22 mouse cellular contexts compared by ENCODE assay signal in genomic region chr17:30478181-30478580, GRCm38 (mm10).
A peak's percentile ranks its signal among the peaks of the same experiment; 100 is the strongest.
DNase-seq lines count a peak whose midpoint lies in the region; ATAC-seq and TF ChIP-seq lines count a peak whose summit lies in the region.
"Had no signal": no experiment of that assay in that cellular context is flagged by ENCODE, and none has a peak within 500 bp of the region (broad histone marks: within the 10 kb centered on the region; RNA-seq: fewer than 3 reads in every experiment).

No protein-coding gene starts in this region.

- TF ChIP-seq CTCF in heart, postnatal 0 days (IDR thresholded peaks at IDR 0.05; ENCODE audit: low read depth) = no peak
- no peak for TF ChIP-seq CTCF in midbrain, postnatal 0 days (IDR thresholded peaks at IDR 0.05)

- WGBS in heart, postnatal 0 days = 78% methylated on average over 9 of the region's 9 CpGs
- WGBS in midbrain, embryonic 11.5 days = 58% methylated on average over 9 of the region's 9 CpGs
- WGBS in midbrain, postnatal 0 days = 41% methylated on average over 9 of the region's 9 CpGs

- H3K36me3 ChIP-seq in heart, postnatal 0 days (replicated peaks; ENCODE audit: control insufficient read depth, insufficient read depth, low read length) = 0 out of 2 replicates have a peak, but pooled peaks cover 2% of the 10 kb centered on the region
- no peaks in the 10 kb centered on the region for H3K36me3 ChIP-seq in midbrain, embryonic 11.5 days (ENCODE audit: control insufficient read depth, insufficient read depth, low read length)
- H3K36me3 ChIP-seq in midbrain, postnatal 0 days (ENCODE audit: insufficient read depth, low read length) = no peaks in the 10 kb centered on the region
- H3K36me3 ChIP-seq: embryonic facial prominence, embryonic 15.5 days; forebrain, embryonic 10.5 days had no signal

- H3K4me2 ChIP-seq in heart, postnatal 0 days (ENCODE audit: low read depth, low read length) = no peak overlapping the region
- no peak overlapping the region for H3K4me2 ChIP-seq in midbrain, embryonic 11.5 days
- H3K4me2 ChIP-seq in midbrain, postnatal 0 days (ENCODE audit: low read depth, low read length, poor library complexity, severe bottlenecking) = no peak overlapping the region
- H3K4me2 ChIP-seq: embryonic facial prominence, embryonic 15.5 days; heart, embryonic 13.5 days; hindbrain, embryonic 14.5 days had no signal

- H3K9me3 ChIP-seq in heart, postnatal 0 days (replicated peaks; ENCODE audit: control insufficient read depth, low read length) = no peaks in the 10 kb centered on the region
- no peaks in the 10 kb centered on the region for H3K9me3 ChIP-seq in midbrain, embryonic 11.5 days (ENCODE audit: control insufficient read depth, low read length)
- no peaks in the 10 kb centered on the region for H3K9me3 ChIP-seq in midbrain, postnatal 0 days (ENCODE audit: low read length)
- H3K9me3 ChIP-seq: embryonic facial prominence, embryonic 15.5 days; forebrain, embryonic 10.5 days; heart, embryonic 13.5 days had no signal

- H3K27ac ChIP-seq in heart, postnatal 0 days (ENCODE audit: low read depth) = 0 out of 2 replicates have a peak overlapping the region, but pooled peaks have one; percentile 4
- no peak overlapping the region for H3K27ac ChIP-seq in midbrain, embryonic 11.5 days (ENCODE audit: low read depth, low read length)
- H3K27ac ChIP-seq in midbrain, postnatal 0 days (ENCODE audit: low read depth, low read length) = no peak overlapping the region
- H3K27ac ChIP-seq: embryonic facial prominence, embryonic 15.5 days; forebrain, embryonic 10.5 days; heart, embryonic 13.5 days; hindbrain, embryonic 10.5 days; hindbrain, embryonic 14.5 days had no signal

- no peak overlapping the region for H3K4me3 ChIP-seq in heart, postnatal 0 days (ENCODE audit: low read depth, low read length)
- no peak overlapping the region for H3K4me3 ChIP-seq in midbrain, embryonic 11.5 days (ENCODE audit: low read depth, low read length)
- H3K4me3 ChIP-seq in midbrain, postnatal 0 days (ENCODE audit: low read depth, low read length) = no peak overlapping the region
- H3K4me3 ChIP-seq: embryonic facial prominence, embryonic 15.5 days; erythroblast, embryonic 14.5 days; forebrain, embryonic 10.5 days; heart, embryonic 13.5 days; hindbrain, embryonic 10.5 days had no signal

- H3K4me1 ChIP-seq in heart, postnatal 0 days (ENCODE audit: control insufficient read depth, insufficient read depth) = peaks cover 6% of the 10 kb centered on the region
- H3K4me1 ChIP-seq in midbrain, embryonic 11.5 days (ENCODE audit: control insufficient read depth, insufficient read depth, low read length) = no peaks in the 10 kb centered on the region
- H3K4me1 ChIP-seq in midbrain, postnatal 0 days (ENCODE audit: insufficient read depth, low read length) = no peaks in the 10 kb centered on the region; the same call in 1 of the 2 replicates
- H3K4me1 ChIP-seq: embryonic facial prominence, embryonic 15.5 days had no signal

- ATAC-seq in heart, postnatal 0 days (ENCODE audit: insufficient read depth, low read depth) = no peak
- ATAC-seq in midbrain, embryonic 11.5 days (ENCODE audit: low FRiP score) = no peak
- no peak for ATAC-seq in midbrain, postnatal 0 days (ENCODE audit: low FRiP score)
- ATAC-seq: forebrain, embryonic 16.5 days had no signal

- no peaks in the 10 kb centered on the region for H3K27me3 ChIP-seq in heart, postnatal 0 days (ENCODE audit: control insufficient read depth, insufficient read depth, low read length)
- H3K27me3 ChIP-seq in midbrain, embryonic 11.5 days (ENCODE audit: control insufficient read depth, insufficient read depth, low read length) = no peaks in the 10 kb centered on the region
- no peaks in the 10 kb centered on the region for H3K27me3 ChIP-seq in midbrain, postnatal 0 days (ENCODE audit: insufficient read depth, low read length)
- H3K27me3 ChIP-seq: embryonic facial prominence, embryonic 15.5 days; heart, embryonic 13.5 days had no signal

- intact Hi-C loops in heart, postnatal 36 days (cut with DNase I) = no loop called here

- TF ChIP-seq EP300 in heart, postnatal 0 days (IDR thresholded peaks at IDR 0.05; ENCODE audit: low read depth) = no peak

- no peak overlapping the region for H3K9ac ChIP-seq in heart, postnatal 0 days (replicated peaks; ENCODE audit: low read depth, low read length)
- H3K9ac ChIP-seq in midbrain, embryonic 11.5 days (ENCODE audit: low read length) = no peak overlapping the region
- H3K9ac ChIP-seq in midbrain, postnatal 0 days (replicated peaks; ENCODE audit: low read length, poor library complexity, severe bottlenecking) = no peak overlapping the region
- H3K9ac ChIP-seq: embryonic facial prominence, embryonic 15.5 days; heart, embryonic 13.5 days; hindbrain, embryonic 14.5 days had no signal

- no peak for DNase-seq in heart, postnatal 0 days (ENCODE audit: low spot score)
- no peak for DNase-seq in heart, postnatal 36 days
- DNase-seq in midbrain, embryonic 11.5 days (ENCODE audit: low spot score, missing footprints) = peak; percentile 75
- DNase-seq in midbrain, postnatal 0 days (ENCODE audit: low spot score) = no peak
- peak; percentile 8 to 25 for DNase-seq in urinary bladder, postnatal 4 days (ENCODE audit: low spot score in 2 of 2)
- DNase-seq in urinary bladder, adult 2 months (ENCODE audit: low spot score) = no peak
- DNase-seq in yolk sac, embryonic 10.5 days (ENCODE audit: low spot score) = no peak
- DNase-seq: adrenal gland, adult 8-10 months; adrenal gland, postnatal 36 days; cerebellum, adult 11 months; cerebellum, adult 8-10 months; cerebellum, postnatal 14 days; embryo, embryonic 11 days; gastrocnemius, postnatal 10 days; heart, postnatal 10 days had no signal

Comparison
In these comparisons a context has a peak if more than half of its experiments do, and no peak if none do; other contexts are left out.
1. DNase-seq: peak in midbrain, embryonic 11.5 days (single experiment) and urinary bladder, postnatal 4 days (2 of 2); none in heart, postnatal 0 days (single experiment), heart, postnatal 36 days (0 of 2), midbrain, postnatal 0 days (single experiment), urinary bladder, adult 2 months (single experiment) and yolk sac, embryonic 10.5 days (single experiment).